Mouse (Mus musculus): ENCODE results near the gene Frmd4a. TPM values are rescaled to one million over a fixed set of nuclear protein-coding genes. Genes with fewer than 3 reads are reported as not detected.

Frmd4a gene
- polyA plus RNA-seq, 1 experiment from 2014 or later, result 3.8 TPM

DNA sequence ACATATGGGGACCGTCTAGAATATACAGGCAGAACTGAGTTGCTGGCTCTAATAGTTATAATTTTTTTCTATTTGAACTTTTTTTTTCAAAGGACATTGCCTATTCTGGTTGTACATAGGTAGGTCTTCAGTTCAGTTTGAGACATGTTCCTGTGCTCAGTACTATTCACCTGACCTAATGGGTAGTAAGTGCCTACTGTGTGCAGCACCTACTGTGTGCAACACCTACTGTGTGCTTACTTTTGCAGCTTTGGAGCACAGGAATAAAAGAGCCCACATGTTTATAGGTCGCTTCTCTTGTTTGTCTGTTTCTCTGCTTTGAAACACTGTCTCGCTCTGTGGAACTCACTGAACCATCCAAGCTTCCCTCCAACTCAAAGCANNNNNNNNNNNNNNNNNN is 284.6 kb downstream of the Frmd4a start:
- TF ChIP-seq CTCF (IDR thresholded peaks at IDR 0.05; ENCODE audit: low read depth) (no peak), EP300 (optimal IDR thresholded peaks at IDR 0.05) (no peak)
- Histone ChIP-seq H3K27me3 (ENCODE audit: control insufficient read depth, insufficient read depth, low read length) (no peaks in the 10 kb centered on the region), H3K27ac (replicated peaks) (no peak overlapping the region), H3K9me3 (ENCODE audit: control insufficient read depth, low read length) (no peaks in the 10 kb centered on the region), H3K9ac (ENCODE audit: low read length) (no peak overlapping the region), H3K4me2 (replicated peaks; ENCODE audit: low read depth) (no peak overlapping the region), H3K4me1 (replicated peaks; ENCODE audit: control insufficient read depth, insufficient read depth) (no peaks in the 10 kb centered on the region), H3K36me3 (ENCODE audit: control insufficient read depth, insufficient read depth, low read length) (no peaks in the 10 kb centered on the region), H3K4me3 (ENCODE audit: low read depth, low read length) (no peak overlapping the region)
- no peak for ATAC-seq (ENCODE audit: low FRiP score, low TSS enrichment)
- 74% methylated on average over 3 of the region's 3 CpGs for WGBS
- no peak for DNase-seq (ENCODE audit: low spot score)

DNA sequence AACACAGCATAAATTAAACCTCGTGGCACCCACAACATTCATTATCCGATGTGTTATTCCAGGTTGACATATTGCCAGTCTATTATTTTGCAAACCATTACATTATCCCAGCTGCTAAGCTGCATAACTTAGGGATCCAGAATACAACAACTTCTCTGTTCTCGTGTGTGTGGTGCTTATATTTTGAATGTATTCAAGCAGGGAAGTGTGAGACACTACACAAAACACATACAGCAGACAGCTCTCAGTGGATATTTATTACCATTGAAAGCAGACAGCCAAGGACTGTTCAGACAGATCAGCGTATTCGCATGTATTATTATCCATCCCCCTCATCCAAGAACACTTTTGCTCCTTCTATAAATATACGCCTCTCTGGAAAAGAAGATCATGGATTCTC is 289.6 kb downstream of the Frmd4a start:
- H3K27ac ChIP-seq (replicated peaks), result no peak overlapping the region
- H3K4me1 ChIP-seq (replicated peaks; ENCODE audit: control insufficient read depth, insufficient read depth), result no peaks in the 10 kb centered on the region
- H3K4me3 ChIP-seq (ENCODE audit: low read depth, low read length), result no peak overlapping the region
- H3K9ac ChIP-seq (ENCODE audit: low read length), result no peak overlapping the region
- no peaks in the 10 kb centered on the region for H3K27me3 ChIP-seq (ENCODE audit: control insufficient read depth, insufficient read depth, low read length)
- H3K4me2 ChIP-seq (replicated peaks; ENCODE audit: low read depth), result no peak overlapping the region
- no peaks in the 10 kb centered on the region for H3K9me3 ChIP-seq (ENCODE audit: control insufficient read depth, low read length)
- no peak for DNase-seq (ENCODE audit: low spot score)
- TF ChIP-seq EP300 (optimal IDR thresholded peaks at IDR 0.05) (no peak), CTCF (IDR thresholded peaks at IDR 0.05; ENCODE audit: low read depth) (no peak)
- WGBS, result 61% methylated on average over 6 of the region's 6 CpGs
- ATAC-seq (ENCODE audit: low FRiP score, low TSS enrichment), result no peak
- H3K36me3 ChIP-seq (ENCODE audit: control insufficient read depth, insufficient read depth, low read length), result no peaks in the 10 kb centered on the region

GRCm38 (mm10) chr2:4314545-4314944 is 297.0 kb downstream of the Frmd4a start:
- Histone ChIP-seq H3K27ac (replicated peaks) (no peak overlapping the region), H3K9me3 (ENCODE audit: control insufficient read depth, low read length) (no peaks in the 10 kb centered on the region), H3K4me1 (replicated peaks; ENCODE audit: control insufficient read depth, insufficient read depth) (no peaks in the 10 kb centered on the region), H3K4me2 (replicated peaks; ENCODE audit: low read depth) (no peak overlapping the region), H3K4me3 (ENCODE audit: low read depth, low read length) (no peak overlapping the region), H3K9ac (ENCODE audit: low read length) (no peak overlapping the region), H3K36me3 (ENCODE audit: control insufficient read depth, insufficient read depth, low read length) (no peaks in the 10 kb centered on the region), H3K27me3 (ENCODE audit: control insufficient read depth, insufficient read depth, low read length) (no peaks in the 10 kb centered on the region)
- 65% methylated on average over 5 of the region's 5 CpGs for WGBS
- ATAC-seq (ENCODE audit: low FRiP score, low TSS enrichment) (no peak), DNase-seq (ENCODE audit: low spot score) (no peak)
- TF ChIP-seq EP300 (optimal IDR thresholded peaks at IDR 0.05) (no peak), CTCF (IDR thresholded peaks at IDR 0.05; ENCODE audit: low read depth) (no peak)

- no peak overlapping the region for H3K27ac ChIP-seq (replicated peaks)
- H3K36me3 ChIP-seq (ENCODE audit: control insufficient read depth, insufficient read depth, low read length), result no peaks in the 10 kb centered on the region
- H3K4me1 ChIP-seq (replicated peaks; ENCODE audit: control insufficient read depth, insufficient read depth), result no peaks in the 10 kb centered on the region
- 70% methylated on average over 2 of the region's 2 CpGs for WGBS
- H3K27me3 ChIP-seq (ENCODE audit: control insufficient read depth, insufficient read depth, low read length), result no peaks in the 10 kb centered on the region
- H3K4me2 ChIP-seq (replicated peaks; ENCODE audit: low read depth), result no peak overlapping the region
- TF ChIP-seq CTCF (IDR thresholded peaks at IDR 0.05; ENCODE audit: low read depth), result peak; percentile 70
- no peak for TF ChIP-seq EP300 (optimal IDR thresholded peaks at IDR 0.05)
- DNase-seq (ENCODE audit: low spot score) (no peak), ATAC-seq (ENCODE audit: low FRiP score, low TSS enrichment) (peak; percentile 38; the same call in 1 of the 2 replicates)
- H3K4me3 ChIP-seq (ENCODE audit: low read depth, low read length), result no peak overlapping the region
- no peak overlapping the region for H3K9ac ChIP-seq (ENCODE audit: low read length)
- H3K9me3 ChIP-seq (ENCODE audit: control insufficient read depth, low read length), result no peaks in the 10 kb centered on the region
Measured at GRCm38 (mm10) chr2:4316589-4316988, 299.1 kb downstream of the Frmd4a start.

DNA sequence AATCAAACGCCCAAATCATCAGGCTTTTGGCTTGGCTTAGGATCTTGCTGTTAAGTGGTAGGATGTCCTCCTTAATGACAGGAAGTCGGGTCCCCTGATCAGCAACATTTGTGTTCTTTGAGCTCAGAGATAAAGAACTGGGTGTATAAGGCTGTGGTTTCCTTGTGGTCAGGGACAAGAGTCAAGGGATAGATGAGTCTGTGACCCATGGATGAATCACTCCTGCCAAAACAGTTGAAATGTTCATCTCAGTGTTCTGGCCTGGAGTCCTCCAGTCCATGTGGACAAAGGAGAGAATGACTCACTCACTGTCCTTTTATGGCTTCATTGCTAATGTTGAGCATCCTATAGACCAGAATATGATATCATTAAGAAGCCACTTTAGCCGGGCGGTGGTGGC is 300.6 kb downstream of the Frmd4a start:
- no peak overlapping the region for H3K4me2 ChIP-seq (replicated peaks; ENCODE audit: low read depth)
- WGBS, result 70% methylated on average over 4 of the region's 4 CpGs
- H3K36me3 ChIP-seq (ENCODE audit: control insufficient read depth, insufficient read depth, low read length), result no peaks in the 10 kb centered on the region
- ATAC-seq (ENCODE audit: low FRiP score, low TSS enrichment) (peak; percentile 57; the same call in 1 of the 2 replicates), DNase-seq (ENCODE audit: low spot score) (no peak)
- no peaks in the 10 kb centered on the region for H3K9me3 ChIP-seq (ENCODE audit: control insufficient read depth, low read length)
- no peaks in the 10 kb centered on the region for H3K4me1 ChIP-seq (replicated peaks; ENCODE audit: control insufficient read depth, insufficient read depth)
- H3K4me3 ChIP-seq (ENCODE audit: low read depth, low read length), result no peak overlapping the region
- H3K9ac ChIP-seq (ENCODE audit: low read length), result no peak overlapping the region
- H3K27ac ChIP-seq (replicated peaks), result no peak overlapping the region
- H3K27me3 ChIP-seq (ENCODE audit: control insufficient read depth, insufficient read depth, low read length), result no peaks in the 10 kb centered on the region
- TF ChIP-seq EP300 (optimal IDR thresholded peaks at IDR 0.05) (no peak), CTCF (IDR thresholded peaks at IDR 0.05; ENCODE audit: low read depth) (no peak)

DNA sequence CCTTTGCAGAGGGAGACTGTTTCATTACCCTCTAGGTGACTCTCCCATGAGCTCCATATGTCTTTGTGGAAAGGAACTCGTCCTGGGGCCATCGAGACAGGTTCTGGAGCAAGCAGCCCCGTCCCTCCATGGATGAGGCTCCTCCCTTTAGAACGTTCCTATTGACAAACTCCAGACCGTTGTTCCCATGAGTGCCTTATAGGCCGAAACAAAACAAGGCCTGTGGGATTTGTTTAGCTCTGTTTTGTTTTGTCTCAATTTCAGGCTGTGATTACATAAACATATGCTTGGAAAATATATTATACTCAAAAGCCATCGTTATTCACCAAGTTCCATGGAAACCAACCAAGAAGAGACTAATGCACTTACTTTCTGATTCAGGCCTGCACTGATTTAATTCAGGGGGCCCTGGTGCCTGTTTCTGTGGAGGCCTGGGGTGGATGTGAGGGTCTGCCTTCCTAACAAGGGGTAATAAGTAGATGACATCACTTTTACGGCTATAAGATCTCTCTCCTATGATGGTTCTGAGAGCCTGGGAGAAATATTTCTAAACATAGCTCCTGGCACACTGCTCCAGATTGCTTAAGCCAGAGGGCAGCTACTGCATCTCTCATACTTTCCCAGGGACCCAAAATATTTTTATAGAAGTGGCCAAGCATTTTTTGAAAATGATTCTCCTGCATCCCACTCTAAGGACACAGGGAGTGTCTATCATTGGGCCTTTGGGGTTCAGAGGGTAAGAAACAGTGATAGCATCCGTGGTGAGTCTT is 308.9 kb downstream of the Frmd4a start:
- WGBS, result 36% methylated on average over 9 of the region's 9 CpGs
- no peak for DNase-seq (ENCODE audit: low spot score)

More for the DNA sequence above, 308.9 kb downstream of the Frmd4a start:
- Histone ChIP-seq H3K4me1 (replicated peaks; ENCODE audit: control insufficient read depth, insufficient read depth) (no peaks in the 10 kb centered on the region; the same call in 1 of the 2 replicates), H3K36me3 (ENCODE audit: control insufficient read depth, insufficient read depth, low read length) (no peaks in the 10 kb centered on the region), H3K27me3 (ENCODE audit: control insufficient read depth, insufficient read depth, low read length) (no peaks in the 10 kb centered on the region), H3K4me2 (replicated peaks; ENCODE audit: low read depth) (no peak overlapping the region), H3K9me3 (ENCODE audit: control insufficient read depth, low read length) (no peaks in the 10 kb centered on the region), H3K27ac (replicated peaks) (peak overlapping the region; percentile 63), H3K9ac (ENCODE audit: low read length) (no peak overlapping the region), H3K4me3 (ENCODE audit: low read depth, low read length) (no peak overlapping the region)
- no peak for TF ChIP-seq EP300 (optimal IDR thresholded peaks at IDR 0.05)
- TF ChIP-seq CTCF (IDR thresholded peaks at IDR 0.05; ENCODE audit: low read depth), result no peak
- no peak for ATAC-seq (ENCODE audit: low FRiP score, low TSS enrichment)

All from stomach, postnatal 0 days (tissue).